In genomic region chr9:119978151-119978810, GRCm38 (mm10) we compare ENCODE assay signal across 9 mouse cellular contexts. TPM values are rescaled to one million over a fixed set of nuclear protein-coding genes. Genes with fewer than 3 reads are reported as not detected.
DNase-seq lines count a peak whose midpoint lies in the region; ATAC-seq and TF ChIP-seq lines count a peak whose summit lies in the region.
"Had no signal": no experiment of that assay in that cellular context is flagged by ENCODE, and none has a peak within 500 bp of the region (broad histone marks: within the 10 kb centered on the region; RNA-seq: fewer than 3 reads in every experiment).

No protein-coding gene starts in this region.

- H3K9me3 ChIP-seq in lung, postnatal 0 days (ENCODE audit: low read length) = no peaks in the 10 kb centered on the region
- H3K9me3 ChIP-seq in limb, embryonic 14.5 days (ENCODE audit: control insufficient read depth, low read length) = no peaks in the 10 kb centered on the region
- H3K9me3 ChIP-seq: hindbrain, embryonic 15.5 days had no signal

- peaks cover 29% of the 10 kb centered on the region for H3K4me1 ChIP-seq in lung, postnatal 0 days (ENCODE audit: insufficient read depth, low read depth, low read length)
- peaks cover 56% of the 10 kb centered on the region for H3K4me1 ChIP-seq in limb, embryonic 14.5 days (ENCODE audit: control insufficient read depth, insufficient read depth, low read length)

- H3K27me3 ChIP-seq in lung, postnatal 0 days (replicated peaks; ENCODE audit: insufficient read depth, low read length) = no peaks in the 10 kb centered on the region
- H3K27me3 ChIP-seq in limb, embryonic 14.5 days (ENCODE audit: control insufficient read depth, insufficient read depth, low read length) = no peaks in the 10 kb centered on the region

- TF ChIP-seq CTCF in lung, postnatal 0 days (IDR thresholded peaks at IDR 0.05) = no peak

- peaks cover 14% of the 10 kb centered on the region; the same call in 1 of the 2 replicates for H3K36me3 ChIP-seq in lung, postnatal 0 days (ENCODE audit: insufficient read depth, low read length)
- peaks cover 16% of the 10 kb centered on the region for H3K36me3 ChIP-seq in limb, embryonic 14.5 days (ENCODE audit: control insufficient read depth, insufficient read depth, low read length)
- H3K36me3 ChIP-seq: hindbrain, embryonic 15.5 days had no signal

- H3K27ac ChIP-seq in lung, postnatal 0 days (ENCODE audit: low read length) = no peak overlapping the region
- peak overlapping the region; percentile 26; the same call in 1 of the 2 replicates for H3K27ac ChIP-seq in limb, embryonic 14.5 days (replicated peaks; ENCODE audit: low read depth, low read length)
- H3K27ac ChIP-seq: hindbrain, embryonic 15.5 days had no signal

- no peak overlapping the region for H3K9ac ChIP-seq in lung, postnatal 0 days (replicated peaks; ENCODE audit: low read depth)
- H3K9ac ChIP-seq in limb, embryonic 14.5 days (ENCODE audit: low read depth, low read length, severe bottlenecking) = no peak overlapping the region
- H3K9ac ChIP-seq: hindbrain, embryonic 15.5 days had no signal

- peak; percentile 32 for DNase-seq in cerebellum, adult 8-10 months
- DNase-seq in cerebellum, postnatal 4 days (ENCODE audit: low spot score in 2 of 2) = no peak
- DNase-seq in lung, postnatal 0 days (ENCODE audit: low spot score) = no peak
- DNase-seq in lung, postnatal 25 days (ENCODE audit: low spot score) = no peak
- no peak for DNase-seq in limb, embryonic 14.5 days (ENCODE audit: low spot score)
- DNase-seq in thymus, postnatal 14 days = peak; percentile 86
- no peak for DNase-seq in adipocyte (ENCODE audit: low spot score)
- no peak for DNase-seq in right cerebral cortex, postnatal 14 days

- no peak for TF ChIP-seq POLR2A in limb, embryonic 14.5 days (IDR thresholded peaks at IDR 0.05; ENCODE audit: borderline replicate concordance, extremely low read depth, insufficient read depth, insufficient read length)

- H3K4me3 ChIP-seq in lung, postnatal 0 days (ENCODE audit: low read depth, low read length) = no peak overlapping the region
- H3K4me3 ChIP-seq in limb, embryonic 14.5 days (replicated peaks; ENCODE audit: low read length) = no peak overlapping the region
- H3K4me3 ChIP-seq: hindbrain, embryonic 15.5 days had no signal

- WGBS in lung, postnatal 0 days = 37% methylated on average over 9 of the region's 9 CpGs
- 46% methylated on average over 9 of the region's 9 CpGs for WGBS in limb, embryonic 14.5 days

- peak overlapping the region; percentile 27 for H3K4me2 ChIP-seq in lung, postnatal 0 days (replicated peaks; ENCODE audit: low read depth, low read length)
- H3K4me2 ChIP-seq in limb, embryonic 14.5 days (replicated peaks; ENCODE audit: low read depth, low read length, severe bottlenecking) = no peak overlapping the region; the same call in 1 of the 2 replicates
- H3K4me2 ChIP-seq: hindbrain, embryonic 15.5 days had no signal

- no peak for ATAC-seq in lung, postnatal 0 days
- no peak for ATAC-seq in limb, embryonic 14.5 days (ENCODE audit: low FRiP score, low read depth)

- no peak for TF ChIP-seq EP300 in lung, postnatal 0 days (IDR thresholded peaks at IDR 0.05)

RNA-seq across cellular contexts. Expression of gene Csrnp1, which starts 6.2 kb away (rescaled TPM):
- 9.4 and 10.5 TPM in 2 replicates for polyA plus RNA-seq in lung, postnatal 0 days (2015; fragmentation: Nextera tagmentation; extraction: Ambion mirVana)
- polyA plus RNA-seq in limb, embryonic 14.5 days (2012; rRNA removed) = 12.8 and 28.4 TPM in 2 replicates
- polyA plus RNA-seq in limb, embryonic 14.5 days (2014; fragmentation: Nextera tagmentation; extraction: Ambion mirVana) = 2.1 and 2.8 TPM in 2 replicates

RNA-seq across cellular contexts. Expression of gene Ttc21a, which starts 40.9 kb away (rescaled TPM):
- polyA plus RNA-seq in lung, postnatal 0 days (2015; fragmentation: Nextera tagmentation; extraction: Ambion mirVana) = 1.8 and 2.3 TPM in 2 replicates
- polyA plus RNA-seq in limb, embryonic 14.5 days (2012; rRNA removed) = 0.34 and 0.35 TPM in 2 replicates
- polyA plus RNA-seq in limb, embryonic 14.5 days (2014; fragmentation: Nextera tagmentation; extraction: Ambion mirVana) = 0.10 and 0.21 TPM in 2 replicates

RNA-seq across cellular contexts. Expression of gene Gorasp1, which starts 40.9 kb away (rescaled TPM):
- polyA plus RNA-seq in lung, postnatal 0 days (2015; fragmentation: Nextera tagmentation; extraction: Ambion mirVana) = 16.5 and 16.7 TPM in 2 replicates
- 28.1 and 31.5 TPM in 2 replicates for polyA plus RNA-seq in limb, embryonic 14.5 days (2012; rRNA removed)
- polyA plus RNA-seq in limb, embryonic 14.5 days (2014; fragmentation: Nextera tagmentation; extraction: Ambion mirVana) = 30.2 and 32.4 TPM in 2 replicates

RNA-seq across cellular contexts. Expression of gene Xirp1, which starts 45.1 kb away (rescaled TPM):
- 0.21 and 0.35 TPM in 2 replicates for polyA plus RNA-seq in lung, postnatal 0 days (2015; fragmentation: Nextera tagmentation; extraction: Ambion mirVana)
- 1.4 TPM in 2 replicates for polyA plus RNA-seq in limb, embryonic 14.5 days (2012; rRNA removed)
- polyA plus RNA-seq in limb, embryonic 14.5 days (2014; fragmentation: Nextera tagmentation; extraction: Ambion mirVana) = 1.4 and 2.2 TPM in 2 replicates
- polyA plus RNA-seq: hindbrain, embryonic 15.5 days had no signal

Comparison
In these comparisons a context has a peak if more than half of its experiments do, and no peak if none do; other contexts are left out.
1. DNase-seq: peak in cerebellum, adult 8-10 months (single experiment) and thymus, postnatal 14 days (single experiment); none in cerebellum, postnatal 4 days (0 of 2), lung, postnatal 0 days (single experiment), lung, postnatal 25 days (single experiment), limb, embryonic 14.5 days (single experiment), adipocyte (single experiment) and right cerebral cortex, postnatal 14 days (single experiment).